Mouse (Mus musculus) brain, embryonic 14.5 days (tissue): ENCODE data around the gene Ttc39a.

ENCODE experiments used
- CTCF ChIP-seq: fragments of 200-500 bp; IDR thresholded peaks from 2 replicates; pipeline ENCODE4 v1.5.1; 2012; ENCODE audit warnings: inconsistent platforms, mild to moderate bottlenecking, moderate library complexity, borderline replicate concordance; ENCODE audit not compliant: insufficient read depth, insufficient read length; ENCODE audit errors: extremely low read depth
- POLR2A ChIP-seq: fragments of 200-500 bp; IDR thresholded peaks from 2 replicates; pipeline ENCODE4 v1.6.1; 2012; ENCODE audit warnings: mild to moderate bottlenecking, inconsistent platforms, borderline replicate concordance; ENCODE audit not compliant: poor library complexity, insufficient read depth, insufficient read length, severe bottlenecking; ENCODE audit errors: extremely low read depth

DNA sequence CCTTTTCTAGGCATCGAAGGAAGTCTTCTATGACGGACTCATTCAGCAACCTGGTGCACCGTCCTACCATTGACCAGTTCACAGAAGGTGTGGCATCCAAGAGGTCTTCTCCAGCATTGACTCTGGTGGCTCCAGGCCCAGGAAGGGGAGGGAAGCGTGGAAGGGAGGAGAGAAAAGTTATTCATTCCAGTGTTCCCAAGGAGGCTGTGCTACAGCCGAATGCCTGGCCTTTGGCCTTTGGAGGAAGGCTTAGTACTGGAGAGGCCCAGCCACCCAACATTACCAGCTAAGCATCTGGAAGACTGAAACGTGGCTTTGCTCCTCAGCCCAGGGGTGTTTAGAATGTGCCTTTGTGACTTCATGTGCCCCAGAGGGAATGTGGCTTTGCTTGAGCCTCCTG lies 16.0 kb downstream of the Ttc39a start:
- TF ChIP-seq CTCF (no peak), POLR2A (no peak)
